Mouse (Mus musculus) frontal cortex, postnatal 10 days (tissue): ENCODE measurements around the gene Serinc4.
"Not testable (repeated sequence)": the region's sequence is repeated elsewhere in the genome, so short reads cannot be mapped to it uniquely, and the experiment has no call there.

Experiments
- DNase-seq, 2 experiments: peaks; one replicate each; pipeline ENCODE4 v3.0.0; 2022; ENCODE audit warnings: low spot score in 2 of 2, mixed read lengths in 1 of 2

Serinc4 gene

GRCm38 (mm10) chr2:121456692-121457642, at the start of gene Serinc4:
Serinc4 (minus strand) TSS chr2:121456781.
- peak; percentile 74 to 80 for DNase-seq

- not testable (repeated sequence) for DNase-seq
These were observed 45.0 kb upstream of the Serinc4 start for GRCm38 (mm10) chr2:121501550-121501949.

- not testable (repeated sequence) for DNase-seq
These were observed 27.8 kb upstream of the Serinc4 start for GRCm38 (mm10) chr2:121484403-121484802.

GRCm38 (mm10) chr2:121483576-121483975, 27.0 kb upstream of the Serinc4 start:
- no peak for DNase-seq

GRCm38 (mm10) chr2:121480916-121481315, 24.3 kb upstream of the Serinc4 start:
- not testable (repeated sequence) for DNase-seq

- DNase-seq = no peak
These were observed 23.9 kb upstream of the Serinc4 start for GRCm38 (mm10) chr2:121480498-121480897.

GRCm38 (mm10) chr2:121477491-121478266, 21.1 kb upstream of the Serinc4 start:
- DNase-seq = no peak

- DNase-seq = not testable (repeated sequence)
These were observed 18.7 kb upstream of the Serinc4 start for GRCm38 (mm10) chr2:121475306-121475705.

GRCm38 (mm10) chr2:121474180-121474535, 17.6 kb upstream of the Serinc4 start:
- DNase-seq = no peak

- DNase-seq = peak; percentile 71 to 74
These were observed 17.0 kb upstream of the Serinc4 start, which contains the start of gene Mfap1b for GRCm38 (mm10) chr2:121473301-121474179. Mfap1b (minus strand) TSS chr2:121474067.

GRCm38 (mm10) chr2:121472783-121473182, 16.2 kb upstream of the Serinc4 start:
- DNase-seq = not testable (repeated sequence)

- DNase-seq = not testable (repeated sequence)
These were observed 12.4 kb upstream of the Serinc4 start for GRCm38 (mm10) chr2:121468982-121469381.

- DNase-seq = no peak
These were observed 3.5 kb upstream of the Serinc4 start for GRCm38 (mm10) chr2:121460071-121460470.

- no peak for DNase-seq
These were observed 1.0 kb downstream of the Serinc4 start for GRCm38 (mm10) chr2:121455534-121455933.

- DNase-seq = no peak
These were observed 2.7 kb downstream of the Serinc4 start for GRCm38 (mm10) chr2:121453917-121454316.

- no peak for DNase-seq
These were observed 3.6 kb downstream of the Serinc4 start, which contains the start of gene Hypk for GRCm38 (mm10) chr2:121452990-121453389. Hypk (plus strand) TSS chr2:121453290.

- DNase-seq = no peak
These were observed 4.2 kb downstream of the Serinc4 start for GRCm38 (mm10) chr2:121452361-121452760.

- DNase-seq = no peak
These were observed 6.5 kb downstream of the Serinc4 start for GRCm38 (mm10) chr2:121450093-121450492.

- DNase-seq = no peak
These were observed 7.0 kb downstream of the Serinc4 start for GRCm38 (mm10) chr2:121449545-121450011.

- DNase-seq = peak; percentile 99
These were observed 7.6 kb downstream of the Serinc4 start, which contains the start of gene Serf2 for GRCm38 (mm10) chr2:121448739-121449535. Serf2 (plus strand) TSS chr2:121449195.
